Mouse (Mus musculus) embryonic stem cell, embryonic (primary cell): ENCODE measurements around the gene Plekhg4.

Source experiments
- CTCF ChIA-PET, 4 experiments: fragments of 300-600 bp in 2 of 4; fragments of 350-600 bp in 2 of 4; sonication (Branson Sonifier 250); formaldehyde crosslinking; loops; one replicate each; lab custom pipeline; 2022; ENCODE audit warnings: inconsistent platforms in 2 of 4; lab: Charles Lee
- POLR2A ChIA-PET, 4 experiments: fragments of 300-600 bp in 2 of 4; fragments of 350-600 bp in 2 of 4; sonication (Branson Sonifier 250); formaldehyde crosslinking; loops; one replicate each; lab custom pipeline; 2022; ENCODE audit warnings: antibody characterized with exemption in 4 of 4, inconsistent platforms in 1 of 4; lab: Charles Lee

The Plekhg4 gene

GRCm38 (mm10) chr8:105406416-105406815 lies 33.3 kb downstream of the Plekhg4 start:
- ChIA-PET CTCF (interaction anchor here in 2 of 4 experiments (1.1 to 1.2 kb wide), 2 partner anchors 9 to 33 kb away, joined by 3 to 4 read pairs; no protein-coding TSS in a partner anchor), POLR2A (no interaction called here)

GRCm38 (mm10) chr8:105408331-105408730 lies 35.3 kb downstream of the Plekhg4 start:
- CTCF ChIA-PET, result no interaction called here
- POLR2A ChIA-PET, result no interaction called here

GRCm38 (mm10) chr8:105409947-105410346 lies 36.9 kb downstream of the Plekhg4 start:
- CTCF ChIA-PET, result interaction anchor here in 3 of 4 experiments (0.5 to 0.7 kb wide), 4 partner anchors 29 to 187 kb away, joined by 3 to 5 read pairs (median 4); no protein-coding TSS in a partner anchor

GRCm38 (mm10) chr8:105413391-105413790 lies 40.3 kb downstream of the Plekhg4 start, which contains the start of the genes Kctd19 and Lrrc36:
Gene Kctd19, minus strand, starts transcription at chr8:105413502.
Gene Lrrc36, plus strand, starts transcription at chr8:105413571.
- ChIA-PET CTCF (interaction anchor here in 2 of 4 experiments (0.6 to 1.8 kb wide), 7 partner anchors 12 to 1724 kb away, joined by 3 to 8 read pairs (median 5); partner anchors contain the start of genes 4933405L10Rik (in 1 of the 2), Enkd1 (in 1 of the 2) and Tppp3 (in 1 of the 2)), POLR2A (interaction anchor here in 2 of 4 experiments (0.6 to 1.5 kb wide), 9 partner anchors 18 to 124 kb away, joined by 3 to 7 read pairs (median 4); partner anchors contain the start of genes Slc9a5 (in 1 of the 2) and Tppp3 (in 1 of the 2))

More at GRCm38 (mm10) chr8:105409947-105410346, 36.9 kb downstream of the Plekhg4 start:
- POLR2A ChIA-PET, result interaction anchor here in 1 of 4 experiments (0.7 kb wide), 1 partner anchor 196 kb away, joined by 7 read pairs; no protein-coding TSS in a partner anchor

- POLR2A ChIA-PET, result interaction anchor here in 2 of 4 experiments (0.6 to 1.3 kb wide), 3 partner anchors 8 to 481 kb away, joined by 3 to 5 read pairs (median 3); no protein-coding TSS in a partner anchor
- CTCF ChIA-PET, result interaction anchor here in 1 of 4 experiments (1.7 kb wide), 1 partner anchor 150 kb away, joined by 3 read pairs; the partner anchor contains the start of gene Hsf4
Measured at GRCm38 (mm10) chr8:105418992-105419391, 45.9 kb downstream of the Plekhg4 start.

GRCm38 (mm10) chr8:105419800-105420199 lies 46.7 kb downstream of the Plekhg4 start:
- ChIA-PET POLR2A (interaction anchor here in 1 of 4 experiments (1.3 kb wide), 1 partner anchor 12 kb away, joined by 3 read pairs; no protein-coding TSS in a partner anchor), CTCF (interaction anchor here in 1 of 4 experiments (1.1 to 1.7 kb wide), 2 partner anchors 63 to 151 kb away, joined by 3 to 6 read pairs; partner anchors contain the start of gene Hsf4)

- POLR2A ChIA-PET, result no interaction called here
- CTCF ChIA-PET, result no interaction called here
Measured at GRCm38 (mm10) chr8:105422006-105422405, 48.9 kb downstream of the Plekhg4 start.

GRCm38 (mm10) chr8:105426878-105427277 lies 53.8 kb downstream of the Plekhg4 start:
- ChIA-PET POLR2A (interaction anchor here in 3 of 4 experiments (0.5 to 1.3 kb wide), 5 partner anchors 8 to 51 kb away, joined by 3 to 5 read pairs (median 3); partner anchors contain the start of gene Tppp3 (in 1 of the 3)), CTCF (interaction anchor here in 2 of 4 experiments (1.0 to 1.5 kb wide), 4 partner anchors 12 to 89 kb away, joined by 3 to 7 read pairs (median 4); no protein-coding TSS in a partner anchor)

- ChIA-PET POLR2A (interaction anchor here in 3 of 4 experiments (0.6 to 2.7 kb wide), 14 partner anchors 10 to 285 kb away, joined by 3 to 12 read pairs (median 4); partner anchors contain the start of genes Kctd19 (in 1 of the 3) and Tppp3 (in 1 of the 3)), CTCF (interaction anchor here in 3 of 4 experiments (0.6 to 3.3 kb wide), 15 partner anchors 9 to 832 kb away, joined by 3 to 23 read pairs (median 4); partner anchors contain the start of gene Tppp3 (in 3 of the 3))
Measured at GRCm38 (mm10) chr8:105431743-105432515, 58.9 kb downstream of the Plekhg4 start.
